Mouse (Mus musculus) right cerebral cortex, postnatal 4 days (tissue): ENCODE measurements at regions not wholly inside any gene's neighbourhood (a gene's known extent, or its start where the extent isn't known, plus 50 kb on each side); places are given as distances from the start of the nearest gene placed in this dataset.

Source experiments
- DNase-seq: peaks from one replicate; pipeline ENCODE4 v3.0.0-alpha.2; 2022

GRCm38 (mm10) chrX:97434327-97434726 is 57.3 kb upstream of the Eda2r start:
- DNase-seq = no peak

- DNase-seq = peak; percentile 39
Measured at GRCm38 (mm10) chrX:97431391-97431803, 54.4 kb upstream of the Eda2r start.
